Mouse (Mus musculus) heart, postnatal 36 days (tissue): ENCODE results near the gene Poln. TPM values are rescaled to one million over a fixed set of nuclear protein-coding genes. Genes with fewer than 3 reads are reported as not detected.

Experiments used
- DNase-seq, 2 experiments: peaks; one replicate each; pipeline ENCODE4 v3.0.0; 2021 to 2022
- intact Hi-C: fragments of 180-260 bp; cut with DNase I; formaldehyde crosslinking; loops from one replicate; pipeline ENCODE4 v1.15.1; 2025
- total RNA-seq, 2 experiments: library from RNA; stranded (reverse); gene quantifications; 2 replicates each; pipeline ENCODE4 v1.2.3; 2021

Gene Poln
- total RNA-seq, 2 experiments from 2014 or later: 2.6 to 3.5 TPM

- peak; percentile 31 to 33 for DNase-seq
- intact Hi-C loops: loop anchor here (5.0 kb wide), 1 partner anchor 118 kb away; no protein-coding TSS in a partner anchor
Measured at GRCm38 (mm10) chr5:34139751-34140150, 29.5 kb downstream of the Poln start.

GRCm38 (mm10) chr5:34132731-34133130 lies 36.5 kb downstream of the Poln start:
- intact Hi-C loops: no loop called here
- no peak for DNase-seq

GRCm38 (mm10) chr5:34124131-34124530 lies 45.1 kb downstream of the Poln start:
- no peak for DNase-seq
- intact Hi-C loops: no loop called here

GRCm38 (mm10) chr5:34119121-34119856 lies 50.0 kb downstream of the Poln start:
- intact Hi-C loops: no loop called here

GRCm38 (mm10) chr5:34105681-34106080 lies 63.6 kb downstream of the Poln start:
- peak in 1 of 2 experiments; percentile 2 for DNase-seq
- intact Hi-C loops: no loop called here

More at GRCm38 (mm10) chr5:34119121-34119856, 50.0 kb downstream of the Poln start:
- DNase-seq: no peak

- intact Hi-C loops: loop anchor here (5.0 kb wide), 3 partner anchors 95 to 160 kb away; no protein-coding TSS in a partner anchor
- peak; percentile 22 to 25 for DNase-seq
Measured at GRCm38 (mm10) chr5:34097333-34097732, 71.9 kb downstream of the Poln start.

- no peak for DNase-seq
- intact Hi-C loops: no loop called here
Measured at GRCm38 (mm10) chr5:34093021-34093420, 76.2 kb downstream of the Poln start.

- intact Hi-C loops: no loop called here
- DNase-seq: no peak
Measured at GRCm38 (mm10) chr5:34032520-34032919, 136.7 kb downstream of the Poln start.

GRCm38 (mm10) chr5:34031022-34031421 lies 138.2 kb downstream of the Poln start:
- intact Hi-C loops: no loop called here
- DNase-seq: no peak

GRCm38 (mm10) chr5:34030101-34030500 lies 139.1 kb downstream of the Poln start:
- intact Hi-C loops: no loop called here
- no peak for DNase-seq

GRCm38 (mm10) chr5:34018968-34019367 lies 150.3 kb downstream of the Poln start:
- DNase-seq: no peak

GRCm38 (mm10) chr5:34014652-34015051 lies 154.6 kb downstream of the Poln start:
- DNase-seq: no peak
- intact Hi-C loops: no loop called here

More at GRCm38 (mm10) chr5:34018968-34019367, 150.3 kb downstream of the Poln start:
- intact Hi-C loops: no loop called here

- intact Hi-C loops: no loop called here
- no peak for DNase-seq
Measured at GRCm38 (mm10) chr5:34007392-34007941, 161.8 kb downstream of the Poln start.

GRCm38 (mm10) chr5:34006832-34007231 lies 162.4 kb downstream of the Poln start:
- intact Hi-C loops: no loop called here
- DNase-seq: no peak

- DNase-seq: no peak
- intact Hi-C loops: no loop called here
Measured at GRCm38 (mm10) chr5:34004618-34005017, 164.6 kb downstream of the Poln start.

GRCm38 (mm10) chr5:34002636-34003035 lies 166.6 kb downstream of the Poln start:
- intact Hi-C loops: no loop called here
- no peak for DNase-seq

- intact Hi-C loops: no loop called here
- DNase-seq: no peak
Measured at GRCm38 (mm10) chr5:34001401-34001800, 167.8 kb downstream of the Poln start.

GRCm38 (mm10) chr5:34000809-34001208 lies 168.4 kb downstream of the Poln start:
- DNase-seq: no peak
- intact Hi-C loops: no loop called here

GRCm38 (mm10) chr5:33999466-34000090 lies 169.7 kb downstream of the Poln start:
- intact Hi-C loops: no loop called here

GRCm38 (mm10) chr5:33998505-33998877 lies 170.8 kb downstream of the Poln start:
- intact Hi-C loops: no loop called here

More at GRCm38 (mm10) chr5:33999466-34000090, 169.7 kb downstream of the Poln start:
- DNase-seq: no peak

GRCm38 (mm10) chr5:33997829-33998504 lies 171.3 kb downstream of the Poln start:
- DNase-seq: no peak
- intact Hi-C loops: no loop called here

More at GRCm38 (mm10) chr5:33998505-33998877, 170.8 kb downstream of the Poln start:
- no peak for DNase-seq
